8 mouse cellular contexts compared by ENCODE assay signal in the genomic region with DNA sequence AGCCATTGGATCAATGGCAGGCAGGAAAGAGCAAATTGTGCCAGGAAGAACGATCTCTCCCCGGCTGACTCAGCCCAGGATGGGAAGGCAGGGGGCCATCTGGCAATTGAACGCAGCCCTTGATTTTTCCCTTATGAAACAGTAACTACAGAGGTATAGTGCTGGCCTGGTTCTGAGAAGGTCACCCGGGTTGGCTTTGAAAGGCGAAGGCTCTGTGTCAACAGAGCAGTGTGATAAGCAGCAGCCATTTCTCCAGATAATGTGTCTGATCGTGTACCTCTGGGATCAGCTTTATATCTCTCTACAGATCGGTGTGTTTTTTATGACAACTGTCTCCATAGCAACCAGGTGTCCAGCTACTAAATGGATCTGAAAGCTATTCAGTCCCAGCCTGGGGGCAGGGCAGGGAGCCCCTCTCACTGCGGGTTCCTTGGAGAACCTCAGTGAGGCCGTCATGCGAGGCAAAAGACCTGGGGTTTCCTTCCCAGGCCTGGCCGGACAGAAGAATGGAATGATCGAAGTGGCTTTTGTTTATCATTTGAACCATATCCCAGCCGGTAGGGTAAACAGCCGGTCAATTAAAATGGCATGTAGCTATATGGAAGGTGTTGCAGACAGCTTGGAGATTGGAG.
DNase-seq lines count a peak whose midpoint lies in the region; ATAC-seq and TF ChIP-seq lines count a peak whose summit lies in the region.

No protein-coding gene starts in this region.

- no peak overlapping the region for H3K4me2 ChIP-seq in forebrain, embryonic 11.5 days (ENCODE audit: low read depth, low read length, severe bottlenecking)
- peak overlapping the region; percentile 35 for H3K4me2 ChIP-seq in intestine, embryonic 14.5 days (ENCODE audit: low read length)
- no peak overlapping the region for H3K4me2 ChIP-seq in midbrain, postnatal 0 days (ENCODE audit: low read depth, low read length, poor library complexity, severe bottlenecking)

- WGBS in forebrain, embryonic 11.5 days, result 47% methylated on average over 14 of the region's 14 CpGs
- WGBS in intestine, embryonic 14.5 days, result 26% methylated on average over 14 of the region's 14 CpGs
- WGBS in midbrain, postnatal 0 days, result 21% methylated on average over 14 of the region's 14 CpGs

- H3K9ac ChIP-seq in forebrain, embryonic 11.5 days (ENCODE audit: low read length), result no peak overlapping the region; the same call in 1 of the 2 replicates
- peak overlapping the region; percentile 25 for H3K9ac ChIP-seq in intestine, embryonic 14.5 days (ENCODE audit: low read length)
- H3K9ac ChIP-seq in midbrain, postnatal 0 days (replicated peaks; ENCODE audit: low read length, poor library complexity, severe bottlenecking), result no peak overlapping the region

- H3K27ac ChIP-seq in forebrain, embryonic 11.5 days (ENCODE audit: low read depth, low read length), result 0 out of 2 replicates have a peak overlapping the region, but pooled peaks have one; percentile 71
- H3K27ac ChIP-seq in intestine, embryonic 14.5 days (ENCODE audit: low read depth), result peak overlapping the region; percentile 80
- peak overlapping the region; percentile 71 for H3K27ac ChIP-seq in midbrain, postnatal 0 days (ENCODE audit: low read depth, low read length)

- no peaks in the 10 kb centered on the region for H3K9me3 ChIP-seq in forebrain, embryonic 11.5 days (ENCODE audit: control insufficient read depth, low read length)
- no peaks in the 10 kb centered on the region for H3K9me3 ChIP-seq in intestine, embryonic 14.5 days (ENCODE audit: control insufficient read depth, low read length)
- H3K9me3 ChIP-seq in midbrain, postnatal 0 days (ENCODE audit: low read length), result no peaks in the 10 kb centered on the region

- no peak for TF ChIP-seq CTCF in midbrain, postnatal 0 days (IDR thresholded peaks at IDR 0.05)

- no peaks in the 10 kb centered on the region for H3K36me3 ChIP-seq in forebrain, embryonic 11.5 days (ENCODE audit: control insufficient read depth, insufficient read depth, low read length)
- H3K36me3 ChIP-seq in intestine, embryonic 14.5 days (ENCODE audit: control insufficient read depth, insufficient read depth, low read length), result no peaks in the 10 kb centered on the region
- H3K36me3 ChIP-seq in midbrain, postnatal 0 days (ENCODE audit: insufficient read depth, low read length), result no peaks in the 10 kb centered on the region

- ATAC-seq in forebrain, embryonic 11.5 days (replicated peaks; ENCODE audit: low FRiP score), result no peak
- ATAC-seq in intestine, embryonic 14.5 days (replicated peaks; ENCODE audit: low FRiP score, low TSS enrichment, low read depth), result peak; percentile 26
- ATAC-seq in midbrain, postnatal 0 days (ENCODE audit: low FRiP score), result no peak

- H3K4me3 ChIP-seq in forebrain, embryonic 11.5 days (ENCODE audit: low read depth, low read length), result no peak overlapping the region
- no peak overlapping the region for H3K4me3 ChIP-seq in intestine, embryonic 14.5 days (ENCODE audit: low read depth, low read length)
- no peak overlapping the region for H3K4me3 ChIP-seq in midbrain, postnatal 0 days (ENCODE audit: low read depth, low read length)

- H3K4me1 ChIP-seq in forebrain, embryonic 11.5 days (replicated peaks; ENCODE audit: control insufficient read depth, insufficient read depth, low read length), result peaks cover 42% of the 10 kb centered on the region
- H3K4me1 ChIP-seq in intestine, embryonic 14.5 days (replicated peaks; ENCODE audit: control insufficient read depth, insufficient read depth, low read length), result peaks cover 69% of the 10 kb centered on the region
- H3K4me1 ChIP-seq in midbrain, postnatal 0 days (ENCODE audit: insufficient read depth, low read length), result peaks cover 43% of the 10 kb centered on the region

- H3K27me3 ChIP-seq in forebrain, embryonic 11.5 days (ENCODE audit: control insufficient read depth, insufficient read depth, low read length), result no peaks in the 10 kb centered on the region
- no peaks in the 10 kb centered on the region for H3K27me3 ChIP-seq in intestine, embryonic 14.5 days (replicated peaks; ENCODE audit: control insufficient read depth, insufficient read depth, low read length)
- H3K27me3 ChIP-seq in midbrain, postnatal 0 days (ENCODE audit: insufficient read depth, low read length), result no peaks in the 10 kb centered on the region

- peak; percentile 53 to 55 for DNase-seq in cerebellum, adult 18-20 months
- no peak for DNase-seq in cerebellum, adult 11-12 months
- peak; percentile 84 for DNase-seq in Muller cell, postnatal 12 days (ENCODE audit: inconsistent ontology term)
- DNase-seq in forebrain, embryonic 11.5 days (ENCODE audit: low spot score), result no peak
- peak; percentile 64 for DNase-seq in intestine, embryonic 14.5 days (ENCODE audit: low spot score)
- DNase-seq in midbrain, postnatal 0 days (ENCODE audit: low spot score), result peak; percentile 50
- DNase-seq in embryo, embryonic 9.5 days (ENCODE audit: extremely low spot score), result no peak
- DNase-seq in thymus, adult 18-20 months, result no peak

Comparison
In these comparisons a context has a peak if more than half of its experiments do, and no peak if none do; other contexts are left out.
1. DNase-seq: peak in cerebellum, adult 18-20 months (2 of 2), Muller cell, postnatal 12 days (single experiment), intestine, embryonic 14.5 days (single experiment) and midbrain, postnatal 0 days (single experiment); none in cerebellum, adult 11-12 months (single experiment), forebrain, embryonic 11.5 days (single experiment), embryo, embryonic 9.5 days (single experiment) and thymus, adult 18-20 months (0 of 2).
2. Peak in every context shown above with its lines, with median percentiles within 50 percentile points of each other: H3K27ac ChIP-seq.